Mouse (Mus musculus) CH12.LX (cell line): ENCODE measurements at regions not wholly inside any gene's neighbourhood (a gene's known extent, or its start where the extent isn't known, plus 50 kb on each side); places are given as distances from the start of the nearest gene placed in this dataset.

Source experiments
- DNase-seq: peaks from one replicate; pipeline ENCODE4 v3.0.0-alpha.2; 2013; ENCODE audit errors: extremely low read depth
- H3K27ac ChIP-seq: 2 replicates; pipeline ENCODE4 v1.5.1; 2012; ENCODE audit warnings: low read depth, mild to moderate bottlenecking, control low read depth, moderate library complexity; ENCODE audit not compliant: insufficient read depth
- H3K27me3 ChIP-seq: replicated peaks from 2 replicates; pipeline ENCODE3; 2012; ENCODE audit warnings: inconsistent platforms
- H3K36me3 ChIP-seq, 2 experiments: replicated peaks in 1 of 2; 2 replicates each; pipeline versions ENCODE3 to v1.6.1; 2012; ENCODE audit warnings: inconsistent platforms in 1 of 2, low read length in 1 of 2, mild to moderate bottlenecking in 1 of 2, mixed read lengths in 1 of 2, moderate library complexity in 1 of 2; ENCODE audit not compliant: control insufficient read depth in 1 of 2, insufficient read depth in 1 of 2
- H3K4me1 ChIP-seq, 2 experiments: 2 replicates each; pipeline ENCODE4 v1.6.1; 2012; ENCODE audit warnings: inconsistent platforms in 1 of 2, moderate library complexity in 1 of 2; ENCODE audit not compliant: insufficient read depth in 2 of 2, control insufficient read depth in 1 of 2
- H3K4me2 ChIP-seq: 2 replicates; pipeline ENCODE4 v1.6.1; 2012; ENCODE audit warnings: low read depth, mild to moderate bottlenecking, control low read depth; ENCODE audit not compliant: poor library complexity, insufficient read depth, severe bottlenecking
- H3K4me3 ChIP-seq, 3 experiments: fragments of 150-350 bp in 1 of 3; sonication (generic) in 1 of 3; replicated peaks in 1 of 3; 2 replicates each; pipeline versions ENCODE3 to v1.5.1; 2011 to 2012; ENCODE audit warnings: low read depth in 2 of 3, low read length in 2 of 3, mild to moderate bottlenecking in 2 of 3, moderate library complexity in 2 of 3, control low read depth in 1 of 3, improper control_type of control experiment in 1 of 3, inconsistent platforms in 1 of 3, mixed read lengths in 1 of 3; ENCODE audit not compliant: poor library complexity in 1 of 3
- H3K79me2 ChIP-seq: replicated peaks from 2 replicates; pipeline ENCODE4 v1.6.1; 2012; ENCODE audit warnings: mild to moderate bottlenecking, moderate library complexity; ENCODE audit not compliant: control insufficient read depth, poor library complexity, insufficient read depth, severe bottlenecking; ENCODE audit errors: extremely low read depth
- H3K9ac ChIP-seq: 2 replicates; pipeline ENCODE4 v1.6.1; 2012; ENCODE audit warnings: low read depth, mild to moderate bottlenecking, control low read depth, moderate library complexity; ENCODE audit not compliant: insufficient read depth
- H3K9me3 ChIP-seq: replicated peaks from 2 replicates; pipeline ENCODE3; 2012; ENCODE audit warnings: low read length, inconsistent platforms, mixed read lengths
- BHLHE40 ChIP-seq: IDR thresholded peaks from 2 replicates; pipeline ENCODE4 v1.6.1; 2011; ENCODE audit warnings: mild to moderate bottlenecking, low read depth, low read length, improper control_type of control experiment
- CHD1 ChIP-seq: IDR thresholded peaks from 2 replicates; pipeline ENCODE4 v1.6.1; 2012; ENCODE audit warnings: low read depth, low read length, improper control_type of control experiment, inconsistent platforms
- EP300 ChIP-seq: IDR thresholded peaks from 2 replicates; pipeline ENCODE4 v1.6.1; 2011; ENCODE audit warnings: low read length, improper control_type of control experiment
- HCFC1 ChIP-seq: IDR thresholded peaks from 2 replicates; pipeline ENCODE4 v1.6.1; 2012; ENCODE audit warnings: low read depth, mild to moderate bottlenecking, inconsistent platforms, low read length, improper control_type of control experiment
- IRF4 ChIP-seq: IDR thresholded peaks from 2 replicates; pipeline ENCODE4 v1.6.1; 2014; ENCODE audit warnings: low read depth, mild to moderate bottlenecking, inconsistent platforms, low read length, improper control_type of control experiment
- JUND ChIP-seq: conservative IDR thresholded peaks from 2 replicates; pipeline ENCODE4 v1.6.1; 2011; ENCODE audit warnings: low read depth, low read length, improper control_type of control experiment
- MAFK ChIP-seq: IDR thresholded peaks from 2 replicates; pipeline ENCODE4 v1.6.1; 2011; ENCODE audit warnings: low read length, improper control_type of control experiment; ENCODE audit not compliant: insufficient replicate concordance
- MAX ChIP-seq: IDR thresholded peaks from 2 replicates; pipeline ENCODE4 v1.6.1; 2011; ENCODE audit warnings: low read length, improper control_type of control experiment
- MAZ ChIP-seq: IDR thresholded peaks from 2 replicates; pipeline ENCODE4 v1.6.1; 2012; ENCODE audit warnings: low read depth, mild to moderate bottlenecking, inconsistent platforms, low read length, improper control_type of control experiment, moderate library complexity
- MXI1 ChIP-seq: IDR thresholded peaks from 2 replicates; pipeline ENCODE4 v1.6.1; 2011; ENCODE audit warnings: mild to moderate bottlenecking, low read depth, low read length, improper control_type of control experiment
- MYC ChIP-seq: IDR thresholded peaks from 2 replicates; pipeline ENCODE4 v1.6.1; 2011; ENCODE audit warnings: low read depth, mild to moderate bottlenecking, improper control_type of control experiment, low read length
- NRF1 ChIP-seq: IDR thresholded peaks from 2 replicates; pipeline ENCODE4 v1.6.1; 2014; ENCODE audit warnings: low read depth, mild to moderate bottlenecking, inconsistent platforms, low read length, improper control_type of control experiment, moderate library complexity
- PAX5 ChIP-seq: IDR thresholded peaks from 2 replicates; pipeline ENCODE4 v1.6.1; 2012; ENCODE audit warnings: low read length, inconsistent platforms, mixed read lengths
- POLR2A ChIP-seq: IDR thresholded peaks from 2 replicates; pipeline ENCODE4 v1.6.1; 2011; ENCODE audit warnings: low read depth, mild to moderate bottlenecking, improper control_type of control experiment, low read length
- TBP ChIP-seq: conservative IDR thresholded peaks from 2 replicates; pipeline ENCODE4 v1.6.1; 2011; ENCODE audit warnings: low read depth, low read length, improper control_type of control experiment
- TCF12 ChIP-seq: IDR thresholded peaks from 2 replicates; pipeline ENCODE4 v1.6.1; 2014; ENCODE audit warnings: low read depth, mild to moderate bottlenecking, inconsistent platforms, low read length, improper control_type of control experiment
- USF2 ChIP-seq: conservative IDR thresholded peaks from 2 replicates; pipeline ENCODE4 v1.6.1; 2011; ENCODE audit warnings: low read depth, low read length, improper control_type of control experiment
- dilution Hi-C: fragments of 300-500 bp; cut with MboI; formaldehyde crosslinking; loops from 2 replicates; pipeline ENCODE4 v1.14.3; 2020; ENCODE audit warnings: low sequenced_read_pairs; ENCODE audit not compliant: extremely low pct_unique_long_range_greater_than_20kb, extremely low pct_ligation_motif_present
- in situ Hi-C: fragments of 300-500 bp; cut with MboI; formaldehyde crosslinking; loops from 3 replicates; pipeline ENCODE4 v1.14.3; 2019; ENCODE audit warnings: low sequenced_read_pairs, low pct_ligation_motif_present, low pct_unique_long_range_greater_than_20kb, mixed read lengths

DNA sequence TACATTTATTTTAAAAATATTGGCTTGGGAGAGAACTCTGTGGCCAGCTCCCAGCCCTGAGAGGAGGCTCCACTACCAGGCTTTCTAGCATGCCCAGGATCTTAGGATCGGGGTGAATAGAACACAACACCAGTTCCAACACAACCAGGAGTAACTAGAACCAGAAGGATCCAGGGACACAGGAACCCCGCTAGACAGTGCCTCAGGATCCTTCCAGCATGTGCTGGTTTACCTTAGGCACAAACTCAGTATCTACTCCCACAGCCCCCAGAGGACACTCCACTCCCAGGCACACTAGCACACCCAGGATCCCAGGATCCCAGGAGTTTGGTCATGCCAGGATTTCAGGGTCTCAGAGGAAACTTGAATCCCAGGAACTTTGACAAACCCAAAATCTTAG, 3537.8 kb upstream of the Gm7489 start:
- DNase-seq: no peak
- no peak overlapping the region for H3K9ac ChIP-seq
- H3K9me3 ChIP-seq: peaks cover 24% of the 10 kb centered on the region
- no peaks in the 10 kb centered on the region for H3K27me3 ChIP-seq
- TF ChIP-seq POLR2A: no peak
- TF ChIP-seq USF2: no peak
- TF ChIP-seq BHLHE40: no peak
- no peak for TF ChIP-seq CHD1
- H3K79me2 ChIP-seq: no peaks in the 10 kb centered on the region
- H3K4me1 ChIP-seq: no peaks in the 10 kb centered on the region
- dilution Hi-C loops: no loop called here
- in situ Hi-C loops: no loop called here
- H3K4me3 ChIP-seq: no peak overlapping the region
- no peaks in the 10 kb centered on the region for H3K36me3 ChIP-seq
- H3K27ac ChIP-seq: no peak overlapping the region
- H3K4me2 ChIP-seq: no peak overlapping the region

DNA sequence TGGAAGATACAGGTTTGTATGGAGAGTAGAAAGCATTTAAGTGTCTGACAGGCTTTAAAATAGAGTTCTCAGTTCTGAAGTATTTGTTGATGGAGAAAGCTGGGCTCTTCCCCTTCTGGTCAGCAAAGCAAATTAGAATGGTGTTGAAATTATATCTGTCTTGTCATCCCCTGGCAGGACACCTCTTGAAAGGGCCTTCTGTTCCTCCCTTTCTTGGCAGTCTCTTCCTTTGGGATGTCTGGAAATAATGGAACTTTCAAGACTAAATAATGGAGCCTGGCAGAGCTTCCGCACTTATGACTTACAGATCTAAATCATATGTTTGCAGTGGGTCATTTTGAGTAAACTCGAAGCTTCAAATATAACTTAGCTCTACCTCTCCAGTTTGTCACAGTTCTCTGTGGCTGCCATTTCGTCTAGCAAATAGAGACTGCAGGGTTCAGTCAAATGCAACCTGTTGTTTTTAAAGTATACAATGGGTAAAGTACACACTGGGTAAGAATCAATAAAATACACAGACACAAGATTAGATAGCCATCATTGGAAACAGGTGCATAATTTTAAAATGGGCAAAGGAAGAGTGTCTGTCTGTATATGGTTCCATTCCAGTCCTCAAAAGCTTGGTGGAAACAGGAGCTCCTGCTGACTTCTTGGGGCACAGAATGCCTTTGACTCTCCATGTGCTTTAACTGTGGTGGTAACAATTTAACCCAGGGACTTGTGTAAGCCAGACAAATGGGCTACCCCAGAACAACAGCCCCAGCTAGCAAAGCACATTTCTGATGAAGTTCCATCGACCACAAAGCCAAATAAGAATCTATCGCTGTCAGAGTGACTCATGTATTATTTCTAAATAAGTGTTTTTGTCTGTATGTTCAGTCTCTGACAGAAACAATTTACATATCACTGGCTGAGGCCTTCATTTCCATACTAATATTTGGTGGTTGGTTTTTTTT, 3524.4 kb upstream of the Gm7489 start:
- H3K27ac ChIP-seq: no peak overlapping the region
- H3K9ac ChIP-seq: no peak overlapping the region
- peaks cover 21% of the 10 kb centered on the region for H3K9me3 ChIP-seq
- in situ Hi-C loops (no loop called here), dilution Hi-C loops (no loop called here)
- H3K27me3 ChIP-seq: no peaks in the 10 kb centered on the region
- H3K4me3 ChIP-seq: no peak overlapping the region
- DNase-seq: no peak
- H3K36me3 ChIP-seq: no peaks in the 10 kb centered on the region
- H3K4me1 ChIP-seq: no peaks in the 10 kb centered on the region
- no peak overlapping the region for H3K4me2 ChIP-seq
- TF ChIP-seq TCF12: no peak
- no peak for TF ChIP-seq MAZ
- TF ChIP-seq PAX5: no peak
- no peak for TF ChIP-seq IRF4
- TF ChIP-seq BHLHE40: no peak
- no peaks in the 10 kb centered on the region for H3K79me2 ChIP-seq

DNA sequence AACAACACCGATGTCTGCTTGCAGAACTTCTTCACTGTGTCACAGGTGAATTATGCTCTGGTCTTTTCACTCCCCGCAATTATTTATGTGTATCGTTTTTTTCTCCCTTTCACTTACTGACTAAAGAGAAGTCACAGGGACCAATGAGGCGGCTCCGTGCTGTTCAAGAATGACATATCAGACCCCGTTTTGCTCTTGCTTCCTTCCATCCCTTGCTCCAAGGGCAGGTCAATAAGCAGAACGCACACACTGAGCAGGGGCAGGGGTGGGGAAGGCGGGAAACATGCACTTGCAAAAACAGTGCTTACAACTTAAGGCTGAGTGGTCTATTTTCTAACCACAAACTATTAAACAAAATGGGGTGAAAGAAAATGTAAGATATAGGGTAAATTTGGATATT, 3523.4 kb upstream of the Gm7489 start:
- no peaks in the 10 kb centered on the region for H3K27me3 ChIP-seq
- no peaks in the 10 kb centered on the region for H3K79me2 ChIP-seq
- TF ChIP-seq EP300: no peak
- no peak for TF ChIP-seq MAFK
- TF ChIP-seq MAX: no peak
- TF ChIP-seq POLR2A: no peak
- no peak for TF ChIP-seq CHD1
- no peak for TF ChIP-seq JUND
- TF ChIP-seq MYC: no peak
- TF ChIP-seq NRF1: no peak
- TF ChIP-seq MXI1: no peak
- TF ChIP-seq TBP: no peak
- no peak for TF ChIP-seq HCFC1
- TF ChIP-seq TCF12: no peak
- no peak for TF ChIP-seq PAX5
- in situ Hi-C loops: no loop called here
- H3K4me1 ChIP-seq: no peaks in the 10 kb centered on the region
- no peak overlapping the region for H3K4me2 ChIP-seq
- no peak overlapping the region for H3K9ac ChIP-seq
- dilution Hi-C loops: no loop called here
- no peak overlapping the region for H3K4me3 ChIP-seq
- no peaks in the 10 kb centered on the region for H3K36me3 ChIP-seq
- peaks cover 21% of the 10 kb centered on the region for H3K9me3 ChIP-seq
- H3K27ac ChIP-seq: no peak overlapping the region
- DNase-seq: no peak
